Mouse (Mus musculus) thymus, postnatal 0 days (tissue): Measurements from ENCODE around the gene Chst3. TPM values are rescaled to one million over a fixed set of nuclear protein-coding genes. Genes with fewer than 3 reads are reported as not detected.
"Not testable (repeated sequence)": the region's sequence is repeated elsewhere in the genome, so short reads cannot be mapped to it uniquely, and the experiment has no call there.

Source experiments
- DNase-seq: peaks from one replicate; pipeline ENCODE4 v3.0.0-alpha.2; 2015; ENCODE audit warnings: low spot score
- polyA plus RNA-seq: library from polyadenylated mRNA; unstranded; fragments of >200 nt; fragmentation: Nextera tagmentation; extraction: Ambion mirVana; gene quantifications from 2 replicates; pipeline ENCODE4 v1.2.1, GENCODE M21; 2015

Gene Chst3
- polyA plus RNA-seq, 1 experiment from 2014 or later, result 0.38 TPM

GRCm38 (mm10) chr10:60234006-60234405, 14.9 kb upstream of the Chst3 start:
- DNase-seq, result no peak

- no peak for DNase-seq
These were observed 11.4 kb upstream of the Chst3 start for GRCm38 (mm10) chr10:60230321-60231088.

- no peak for DNase-seq
These were observed 10.1 kb upstream of the Chst3 start for GRCm38 (mm10) chr10:60229113-60229512.

GRCm38 (mm10) chr10:60227666-60228065, 8.6 kb upstream of the Chst3 start:
- no peak for DNase-seq

- no peak for DNase-seq
These were observed 5.5 kb upstream of the Chst3 start for GRCm38 (mm10) chr10:60224601-60225000.

GRCm38 (mm10) chr10:60221571-60222259, 2.7 kb upstream of the Chst3 start:
- not testable (repeated sequence) for DNase-seq

GRCm38 (mm10) chr10:60220607-60221006, 1.5 kb upstream of the Chst3 start:
- DNase-seq, result no peak

- no peak for DNase-seq
These were observed 1.0 kb upstream of the Chst3 start for GRCm38 (mm10) chr10:60220042-60220523.

- no peak for DNase-seq
These were observed 948 bp downstream of the Chst3 start for GRCm38 (mm10) chr10:60218033-60218590.

- no peak for DNase-seq
These were observed 2.5 kb downstream of the Chst3 start for GRCm38 (mm10) chr10:60216331-60217095.

- no peak for DNase-seq
These were observed 3.7 kb downstream of the Chst3 start for GRCm38 (mm10) chr10:60215077-60215960.

- no peak for DNase-seq
These were observed 6.3 kb downstream of the Chst3 start for GRCm38 (mm10) chr10:60212589-60213379.

- no peak for DNase-seq
These were observed 7.5 kb downstream of the Chst3 start for GRCm38 (mm10) chr10:60211501-60212005.

GRCm38 (mm10) chr10:60210468-60210867, 8.6 kb downstream of the Chst3 start:
- DNase-seq, result no peak

- DNase-seq, result no peak
These were observed 9.8 kb downstream of the Chst3 start for GRCm38 (mm10) chr10:60209237-60209636.

- no peak for DNase-seq
These were observed 11.8 kb downstream of the Chst3 start for GRCm38 (mm10) chr10:60207166-60207705.

GRCm38 (mm10) chr10:60205601-60206241, 13.3 kb downstream of the Chst3 start:
- no peak for DNase-seq

GRCm38 (mm10) chr10:60202785-60203184, 16.3 kb downstream of the Chst3 start:
- DNase-seq, result no peak

GRCm38 (mm10) chr10:60200996-60201395, 18.1 kb downstream of the Chst3 start:
- DNase-seq, result no peak
